Mouse (Mus musculus) heart, postnatal 0 days (tissue): ENCODE results near the gene Nolc1. TPM values are rescaled to one million over a fixed set of nuclear protein-coding genes. Genes with fewer than 3 reads are reported as not detected.

Source experiments
- ATAC-seq: fragments of 200-750 bp; cut with Nextera tagmentation; 2 replicates; pipeline ENCODE4 v1.8.0; 2017; ENCODE audit warnings: low read depth, moderate number of reproducible peaks, moderate library complexity; ENCODE audit not compliant: insufficient read depth
- DNase-seq: peaks from one replicate; pipeline ENCODE4 v3.0.0-alpha.2; 2016; ENCODE audit warnings: low spot score
- H3K27ac ChIP-seq: fragments of 300-500 bp; sonication (generic); 2 replicates; pipeline ENCODE4 v1.5.1; 2014; ENCODE audit warnings: low read depth, mild to moderate bottlenecking
- H3K27me3 ChIP-seq: fragments of 300-500 bp; sonication (generic); 2 replicates; pipeline ENCODE4 v1.6.1; 2014; ENCODE audit warnings: low read length, mixed read lengths; ENCODE audit not compliant: control insufficient read depth, insufficient read depth
- H3K36me3 ChIP-seq: fragments of 300-500 bp; sonication (generic); replicated peaks from 2 replicates; pipeline ENCODE4 v1.6.1; 2014; ENCODE audit warnings: low read length, mixed read lengths; ENCODE audit not compliant: control insufficient read depth, insufficient read depth
- H3K4me1 ChIP-seq: fragments of 300-500 bp; sonication (generic); 2 replicates; pipeline ENCODE4 v1.6.1; 2014; ENCODE audit warnings: antibody characterized with exemption; ENCODE audit not compliant: control insufficient read depth, insufficient read depth
- H3K4me2 ChIP-seq: fragments of 300-500 bp; sonication (generic); 2 replicates; pipeline ENCODE4 v1.6.1; 2014; ENCODE audit warnings: low read depth, mild to moderate bottlenecking, low read length, moderate library complexity
- H3K4me3 ChIP-seq: fragments of 300-500 bp; sonication (generic); 2 replicates; pipeline ENCODE4 v1.5.1; 2014; ENCODE audit warnings: low read depth, low read length
- H3K9ac ChIP-seq: fragments of 300-500 bp; sonication (generic); replicated peaks from 2 replicates; pipeline ENCODE4 v1.6.1; 2014; ENCODE audit warnings: low read depth, low read length, mixed read lengths
- H3K9me3 ChIP-seq: fragments of 300-500 bp; sonication (generic); replicated peaks from 2 replicates; pipeline ENCODE4 v1.6.1; 2016; ENCODE audit warnings: low read length; ENCODE audit not compliant: control insufficient read depth
- CTCF ChIP-seq: IDR thresholded peaks from 2 replicates; pipeline ENCODE4 v1.5.1; 2016; ENCODE audit warnings: antibody characterized with exemption, control low read depth, low read depth
- EP300 ChIP-seq: IDR thresholded peaks from 2 replicates; pipeline ENCODE4 v1.6.1; 2016; ENCODE audit warnings: antibody characterized with exemption, low read depth
- WGBS: fragments of 180-500 bp; shearing (Covaris S2); extraction: QIAGEN DNeasy Blood & Tissue Kit; methylation state at CpG from one replicate; pipeline ENCODE4 v1.1.7; 2014; 5-methylcytosine and 5-hydroxymethylcytosine counted together
- polyA plus RNA-seq: library from polyadenylated mRNA; unstranded; fragments of >200 nt; fragmentation: Nextera tagmentation; extraction: Ambion mirVana; gene quantifications from 2 replicates; pipeline ENCODE4 v1.2.1, GENCODE M21; 2015
- total RNA-seq: library from RNA; depleted of rRNA; stranded (reverse); fragments of >200 nt; gene quantifications from 2 replicates; pipeline ENCODE4 v1.2.3, GENCODE M21; 2014; ENCODE audit warnings: low replicate concordance

The Nolc1 gene
- total and polyA plus RNA-seq, 2 experiments from 2014 or later: 19.7 to 28.1 TPM

DNA sequence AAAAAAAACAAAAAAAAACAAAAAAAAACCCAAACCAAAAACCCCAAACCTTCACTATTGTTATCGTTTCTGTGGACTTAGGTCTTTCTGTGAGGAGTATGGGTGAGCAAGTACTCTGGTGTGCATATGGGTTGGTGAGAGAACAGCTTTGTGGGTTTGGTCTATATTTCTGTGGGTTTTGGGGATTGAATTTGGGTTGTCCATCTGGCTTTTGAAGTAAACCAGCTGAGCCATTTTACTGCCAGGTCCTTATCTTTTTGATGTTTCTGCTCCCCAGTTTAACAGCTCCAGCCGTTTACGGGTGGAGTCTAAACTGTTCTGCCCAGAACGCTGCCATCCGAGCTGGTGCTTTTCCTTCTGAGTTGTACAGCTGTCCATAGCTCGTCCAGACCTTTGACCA lies 14.8 kb upstream of the Nolc1 start:
- 51% methylated on average over 6 of the region's 6 CpGs for WGBS
- ATAC-seq (no peak), DNase-seq (no peak)
- H3K4me2 ChIP-seq: no peak overlapping the region
- no peak overlapping the region for H3K9ac ChIP-seq
- H3K27me3 ChIP-seq: no peaks in the 10 kb centered on the region
- H3K4me3 ChIP-seq: no peak overlapping the region
- peaks cover 45% of the 10 kb centered on the region for H3K36me3 ChIP-seq
- peaks cover 10% of the 10 kb centered on the region for H3K4me1 ChIP-seq
- TF ChIP-seq EP300 (no peak), CTCF (no peak)
- no peaks in the 10 kb centered on the region for H3K9me3 ChIP-seq
- no peak overlapping the region for H3K27ac ChIP-seq

DNA sequence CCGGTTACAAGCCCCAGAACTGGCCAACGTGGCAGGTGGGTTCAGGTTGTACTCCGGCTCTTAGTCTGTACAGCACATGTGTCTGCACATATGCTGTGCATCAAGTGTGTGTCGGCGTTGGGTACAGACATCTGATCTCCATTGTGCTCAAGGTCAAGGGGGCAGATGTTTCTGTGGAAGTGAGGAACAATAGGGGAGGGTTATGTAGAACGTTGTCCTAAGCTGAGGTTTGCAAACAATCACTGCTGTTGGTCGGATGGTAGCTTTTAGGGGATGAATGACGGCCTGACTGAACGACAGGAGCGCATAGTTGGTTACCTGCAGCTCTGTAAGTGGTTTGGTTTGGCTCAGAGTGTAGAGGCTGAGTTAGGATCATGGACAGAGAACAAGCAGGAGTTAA lies 7.6 kb upstream of the Nolc1 start:
- H3K27ac ChIP-seq: no peak overlapping the region
- H3K36me3 ChIP-seq: peaks cover 89% of the 10 kb centered on the region
- no peaks in the 10 kb centered on the region for H3K9me3 ChIP-seq
- H3K27me3 ChIP-seq: no peaks in the 10 kb centered on the region
- ATAC-seq (no peak), DNase-seq (no peak)
- H3K9ac ChIP-seq: no peak overlapping the region
- 71% methylated on average over 10 of the region's 10 CpGs for WGBS
- H3K4me3 ChIP-seq: no peak overlapping the region
- TF ChIP-seq EP300: no peak
- TF ChIP-seq CTCF: no peak
- no peaks in the 10 kb centered on the region for H3K4me1 ChIP-seq
- no peak overlapping the region for H3K4me2 ChIP-seq

GRCm38 (mm10) chr19:46073285-46073684 lies 2.4 kb upstream of the Nolc1 start:
- Histone ChIP-seq H3K4me2 (no peak overlapping the region), H3K4me3 (no peak overlapping the region), H3K36me3 (peaks cover 44% of the 10 kb centered on the region), H3K9me3 (no peaks in the 10 kb centered on the region), H3K27ac (no peak overlapping the region), H3K9ac (no peak overlapping the region), H3K27me3 (no peaks in the 10 kb centered on the region), H3K4me1 (peaks cover 7% of the 10 kb centered on the region)
- ATAC-seq (no peak), DNase-seq (no peak)
- 84% methylated on average over 7 of the region's 7 CpGs for WGBS
- TF ChIP-seq CTCF (no peak), EP300 (no peak)

DNA sequence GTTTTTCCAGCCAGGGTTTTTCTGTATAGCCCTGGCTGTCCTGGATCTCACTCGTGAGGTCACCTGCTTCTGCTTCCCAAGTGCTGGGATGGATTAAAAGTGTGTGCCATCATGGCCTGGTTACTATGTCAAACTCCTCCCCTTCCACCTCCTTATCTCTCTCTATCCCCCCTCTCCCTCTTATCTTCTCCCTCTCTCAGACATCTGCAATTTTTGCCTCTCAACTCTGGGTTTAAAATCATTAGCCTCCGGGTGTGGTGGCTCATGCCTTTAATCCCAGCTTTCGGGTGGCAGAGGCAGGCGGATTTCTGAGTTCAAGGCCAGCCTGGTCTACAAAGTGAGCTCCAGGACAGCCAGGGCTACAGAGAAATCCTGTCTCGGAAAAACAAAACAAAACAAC lies 1.4 kb upstream of the Nolc1 start:
- DNase-seq (no peak), ATAC-seq (no peak)
- Histone ChIP-seq H3K4me3 (no peak overlapping the region), H3K27me3 (no peaks in the 10 kb centered on the region), H3K4me2 (no peak overlapping the region), H3K9me3 (no peaks in the 10 kb centered on the region), H3K36me3 (peaks cover 46% of the 10 kb centered on the region), H3K4me1 (peaks cover 7% of the 10 kb centered on the region), H3K27ac (no peak overlapping the region), H3K9ac (no peak overlapping the region)
- 83% methylated on average over 5 of the region's 5 CpGs for WGBS
- TF ChIP-seq CTCF: no peak
- TF ChIP-seq EP300: no peak

DNA sequence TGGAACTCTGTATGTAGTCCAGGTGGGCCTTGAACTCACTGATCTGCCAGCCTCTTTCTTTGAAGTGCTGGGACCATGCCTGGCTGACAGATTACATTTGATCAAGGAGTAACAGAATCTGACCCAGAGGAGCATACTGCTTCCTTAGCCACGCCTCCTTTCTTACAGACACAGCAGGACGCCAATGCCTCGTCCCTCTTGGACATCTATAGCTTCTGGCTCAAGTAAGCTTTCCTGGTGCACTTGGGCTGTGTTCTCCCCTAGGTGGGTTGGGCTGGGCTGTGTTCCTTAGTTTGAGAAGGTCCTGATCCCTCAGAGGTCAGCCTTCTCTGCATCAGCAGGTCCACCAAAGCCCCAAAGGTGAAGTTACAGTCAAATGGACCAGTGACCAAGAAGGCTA lies 2.9 kb downstream of the Nolc1 start:
- H3K9ac ChIP-seq: no peak overlapping the region
- H3K27me3 ChIP-seq: no peaks in the 10 kb centered on the region
- H3K36me3 ChIP-seq: peaks cover 52% of the 10 kb centered on the region
- no peak for TF ChIP-seq CTCF
- TF ChIP-seq EP300: no peak
- no peak overlapping the region for H3K4me3 ChIP-seq
- peaks cover 7% of the 10 kb centered on the region for H3K4me1 ChIP-seq
- no peak for DNase-seq
- H3K9me3 ChIP-seq: no peaks in the 10 kb centered on the region
- H3K4me2 ChIP-seq: no peak overlapping the region
- no peak overlapping the region for H3K27ac ChIP-seq
- 70% methylated on average over 3 of the region's 3 CpGs for WGBS
- no peak for ATAC-seq

DNA sequence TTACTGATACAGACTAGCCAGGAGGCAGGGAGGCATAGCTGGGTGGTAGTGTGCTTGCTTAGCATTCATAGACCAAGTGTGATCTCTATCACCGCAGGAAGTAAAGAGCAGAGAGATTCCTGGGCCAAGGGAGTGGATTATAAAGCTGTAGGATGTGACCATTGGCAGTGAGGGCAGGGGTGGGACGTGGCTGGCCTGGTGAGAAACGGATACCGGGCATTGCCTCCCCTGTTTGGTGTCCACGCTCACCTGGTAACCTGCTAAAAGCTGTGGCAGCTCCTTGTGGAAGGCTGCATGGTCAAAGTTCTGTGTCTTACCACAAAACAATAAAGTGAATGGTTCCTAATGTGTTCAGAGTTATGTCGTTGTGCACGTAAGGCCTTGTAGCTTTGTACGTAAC lies 9.5 kb downstream of the Nolc1 start:
- ATAC-seq: no peak
- peaks cover 55% of the 10 kb centered on the region for H3K36me3 ChIP-seq
- no peak overlapping the region for H3K27ac ChIP-seq
- DNase-seq: no peak
- H3K9ac ChIP-seq: no peak overlapping the region
- H3K27me3 ChIP-seq: no peaks in the 10 kb centered on the region
- peaks cover 7% of the 10 kb centered on the region for H3K4me1 ChIP-seq
- TF ChIP-seq EP300 (no peak), CTCF (no peak)
- no peaks in the 10 kb centered on the region for H3K9me3 ChIP-seq
- no peak overlapping the region for H3K4me3 ChIP-seq
- no peak overlapping the region for H3K4me2 ChIP-seq
- WGBS: 91% methylated on average over 8 of the region's 8 CpGs
